Mouse (Mus musculus) cerebellum, postnatal 36 days (tissue): ENCODE data around the gene Mid1.
A peak's percentile ranks its signal among the peaks of the same experiment; 100 is the strongest.

Source experiments
- DNase-seq, 2 experiments: peaks; one replicate each; pipeline ENCODE4 v3.0.0; 2021 to 2022; ENCODE audit warnings: mixed read lengths in 2 of 2

Mid1 gene

GRCm38 (mm10) chrX:169826947-169827346 lies 141.9 kb downstream of the Mid1 start:
- DNase-seq, result peak; percentile 10 to 28

GRCm38 (mm10) chrX:169827720-169828119 lies 142.7 kb downstream of the Mid1 start:
- peak in 1 of 2 experiments; percentile 6 for DNase-seq

- DNase-seq, result no peak
Measured at GRCm38 (mm10) chrX:169828136-169828535, 143.1 kb downstream of the Mid1 start.

- no peak for DNase-seq
Measured at GRCm38 (mm10) chrX:169830052-169830451, 145.1 kb downstream of the Mid1 start.

- DNase-seq, result no peak
Measured at GRCm38 (mm10) chrX:169837947-169838649, 153.1 kb downstream of the Mid1 start.

GRCm38 (mm10) chrX:169838650-169838971 lies 153.6 kb downstream of the Mid1 start:
- no peak for DNase-seq

GRCm38 (mm10) chrX:169843267-169843666 lies 158.3 kb downstream of the Mid1 start:
- DNase-seq, result no peak

- no peak for DNase-seq
Measured at GRCm38 (mm10) chrX:169844150-169844772, 159.3 kb downstream of the Mid1 start.

GRCm38 (mm10) chrX:169846187-169846586 lies 161.2 kb downstream of the Mid1 start:
- DNase-seq, result no peak

GRCm38 (mm10) chrX:169861194-169861720 lies 176.3 kb downstream of the Mid1 start:
- DNase-seq, result no peak

GRCm38 (mm10) chrX:169862440-169862839 lies 177.4 kb downstream of the Mid1 start:
- no peak for DNase-seq

GRCm38 (mm10) chrX:169862848-169863247 lies 177.8 kb downstream of the Mid1 start:
- DNase-seq, result peak in 1 of 2 experiments; percentile 5

GRCm38 (mm10) chrX:169863841-169864240 lies 178.8 kb downstream of the Mid1 start:
- DNase-seq, result no peak

GRCm38 (mm10) chrX:169868223-169868622 lies 183.2 kb downstream of the Mid1 start:
- no peak for DNase-seq

- DNase-seq, result no peak
Measured at GRCm38 (mm10) chrX:169874475-169874874, 189.5 kb downstream of the Mid1 start.

GRCm38 (mm10) chrX:169879481-169880362 lies 194.7 kb downstream of the Mid1 start:
- DNase-seq, result peak; percentile 38 to 61

- no peak for DNase-seq
Measured at GRCm38 (mm10) chrX:169880363-169880711, 195.3 kb downstream of the Mid1 start.

GRCm38 (mm10) chrX:169880826-169881225 lies 195.8 kb downstream of the Mid1 start:
- no peak for DNase-seq

- no peak for DNase-seq
Measured at GRCm38 (mm10) chrX:169881253-169882219, 196.5 kb downstream of the Mid1 start.

GRCm38 (mm10) chrX:169882220-169882609 lies 197.2 kb downstream of the Mid1 start:
- DNase-seq, result no peak

- DNase-seq, result no peak
Measured at GRCm38 (mm10) chrX:169883536-169884272, 198.7 kb downstream of the Mid1 start.
